Mouse (Mus musculus) heart, embryonic 10.5 days (tissue): ENCODE results near the gene Dnaja1. TPM values are rescaled to one million over a fixed set of nuclear protein-coding genes. Genes with fewer than 3 reads are reported as not detected.

ENCODE experiments used
- DNase-seq: peaks from one replicate; pipeline ENCODE4 v3.0.0-alpha.2; 2017; ENCODE audit warnings: low spot score
- H3K27ac ChIP-seq: fragments of 300-500 bp; sonication (generic); 2 replicates; pipeline ENCODE4 v1.5.1; 2016; ENCODE audit warnings: mild to moderate bottlenecking
- H3K27me3 ChIP-seq: fragments of 300-500 bp; sonication (generic); 2 replicates; pipeline ENCODE4 v1.6.1; 2016; ENCODE audit warnings: mild to moderate bottlenecking; ENCODE audit not compliant: poor library complexity, insufficient read depth, severe bottlenecking
- H3K36me3 ChIP-seq: fragments of 300-500 bp; sonication (generic); 2 replicates; pipeline ENCODE4 v1.6.1; 2016; ENCODE audit warnings: mild to moderate bottlenecking, moderate library complexity
- H3K4me1 ChIP-seq: fragments of 300-500 bp; sonication (generic); 2 replicates; pipeline ENCODE4 v1.6.1; 2016; ENCODE audit warnings: mild to moderate bottlenecking
- H3K4me3 ChIP-seq: fragments of 300-500 bp; sonication (generic); 2 replicates; pipeline ENCODE4 v1.5.1; 2016; ENCODE audit warnings: mild to moderate bottlenecking, moderate library complexity
- H3K9me3 ChIP-seq: fragments of 300-500 bp; sonication (generic); 2 replicates; pipeline ENCODE4 v1.6.1; 2016; ENCODE audit warnings: mild to moderate bottlenecking, moderate library complexity
- WGBS: fragments of 180-500 bp; shearing (Covaris S2); methylation state at CpG from one replicate; pipeline ENCODE4 v1.1.7; 2016; 5-methylcytosine and 5-hydroxymethylcytosine counted together
- polyA plus RNA-seq: library from polyadenylated mRNA; unstranded; fragments of >200 nt; fragmentation: Nextera tagmentation; extraction: Ambion mirVana; gene quantifications from 2 replicates; pipeline ENCODE4 v1.2.1, GENCODE M21; 2016

Gene Dnaja1
- polyA plus RNA-seq, 1 experiment from 2014 or later: 445 TPM

DNA sequence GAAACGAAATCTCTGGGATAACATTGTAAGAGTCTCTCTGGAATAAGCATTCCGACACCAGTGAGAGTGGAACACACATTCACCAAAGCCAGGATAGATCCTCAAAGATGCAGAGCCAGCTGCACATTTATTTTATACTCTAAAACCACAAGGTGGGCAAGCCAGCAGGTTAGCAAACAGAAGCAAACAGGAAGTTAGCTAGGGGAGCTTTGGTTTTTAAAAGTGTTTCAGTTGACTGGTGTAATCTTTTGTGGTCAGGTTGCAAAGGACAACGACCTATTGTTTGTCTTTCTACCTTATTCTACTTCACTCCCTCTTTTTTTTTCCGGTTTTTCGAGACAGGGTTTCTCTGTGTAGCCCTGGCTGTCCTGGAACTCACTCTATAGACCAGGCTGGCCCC is 37.9 kb downstream of the Dnaja1 start:
- H3K9me3 ChIP-seq: no peaks in the 10 kb centered on the region
- H3K4me3 ChIP-seq: no peak overlapping the region
- 49% methylated on average over 5 of the region's 5 CpGs for WGBS
- no peaks in the 10 kb centered on the region; the same call in 1 of the 2 replicates for H3K4me1 ChIP-seq
- H3K27ac ChIP-seq: no peak overlapping the region
- H3K36me3 ChIP-seq: peaks cover 10% of the 10 kb centered on the region
- DNase-seq: no peak
- no peaks in the 10 kb centered on the region for H3K27me3 ChIP-seq

DNA sequence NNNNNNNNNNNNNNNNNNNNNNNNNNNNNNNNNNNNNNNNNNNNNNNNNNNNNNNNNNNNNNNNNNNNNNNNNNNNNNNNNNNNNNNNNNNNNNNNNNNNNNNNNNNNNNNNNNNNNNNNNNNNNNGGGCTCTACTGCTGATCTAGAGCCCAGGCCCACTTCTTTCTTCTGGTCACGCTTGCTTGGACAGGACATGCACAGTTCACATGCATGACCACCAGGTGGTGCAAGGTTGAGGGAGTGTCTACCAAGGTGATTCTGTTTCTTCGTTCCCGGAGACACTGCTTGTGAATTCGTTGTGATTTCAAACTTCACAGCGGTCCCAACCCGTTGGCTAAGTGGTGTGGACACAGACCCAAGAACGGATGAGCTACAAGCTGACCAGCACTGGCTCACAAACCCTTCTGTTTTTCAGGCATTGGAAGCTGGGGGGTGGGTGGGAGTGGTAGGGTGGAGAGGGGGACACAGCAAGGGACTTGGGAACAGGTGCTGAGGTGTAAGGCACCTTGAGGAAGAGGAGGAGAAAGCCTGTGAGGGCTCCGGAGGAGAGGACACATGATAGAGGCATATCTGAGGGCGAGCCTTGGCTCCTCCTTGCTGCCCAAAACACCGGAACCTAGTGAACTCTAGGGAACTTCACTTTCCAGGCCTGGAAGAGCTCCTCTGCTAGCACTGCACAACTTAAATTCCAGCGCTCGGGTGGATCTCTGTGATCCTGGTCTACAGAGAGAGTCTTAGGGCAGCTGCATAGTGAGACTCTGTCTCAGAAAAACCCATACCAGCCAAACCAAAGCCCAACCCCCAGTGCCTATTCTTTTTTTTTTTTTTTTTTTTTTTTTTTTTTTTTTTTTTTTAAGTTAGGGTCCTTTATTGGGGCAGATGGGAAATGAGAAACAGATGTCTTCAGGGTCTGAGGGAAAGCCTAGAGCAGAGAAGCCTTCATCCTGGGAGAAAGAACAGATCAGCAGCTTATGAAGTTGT is 52.6 kb downstream of the Dnaja1 start:
- peak; percentile 92 for DNase-seq
- H3K27ac ChIP-seq: peak overlapping the region; percentile 79
- WGBS: 15% methylated on average over 12 of the region's 12 CpGs
- H3K27me3 ChIP-seq: no peaks in the 10 kb centered on the region
- no peaks in the 10 kb centered on the region for H3K9me3 ChIP-seq
- H3K4me3 ChIP-seq: peak overlapping the region; percentile 52
- H3K36me3 ChIP-seq: no peaks in the 10 kb centered on the region
- H3K4me1 ChIP-seq: peaks cover 22% of the 10 kb centered on the region

DNA sequence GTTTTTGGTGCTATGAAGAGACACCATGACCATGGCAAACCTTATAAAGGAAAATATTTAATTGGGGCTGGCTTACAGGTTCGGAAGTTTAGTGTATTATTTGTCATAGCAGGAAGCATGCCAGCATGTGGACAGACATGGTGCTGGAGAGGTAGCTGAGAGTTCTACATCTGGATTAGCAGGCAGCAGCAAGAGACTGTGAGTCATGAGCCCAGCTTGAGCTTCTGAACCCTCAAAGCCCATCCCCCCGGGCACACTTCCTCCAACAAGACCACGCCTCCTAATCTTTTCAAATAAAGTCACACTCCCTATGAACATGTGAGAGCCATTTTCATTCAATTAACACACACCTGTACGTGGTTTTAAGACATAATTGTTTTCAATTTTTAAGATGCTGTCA is 54.5 kb downstream of the Dnaja1 start:
- no peaks in the 10 kb centered on the region for H3K9me3 ChIP-seq
- H3K27ac ChIP-seq: no peak overlapping the region
- WGBS: 78% methylated on average over 4 of the region's 4 CpGs
- no peak overlapping the region for H3K4me3 ChIP-seq
- no peaks in the 10 kb centered on the region for H3K27me3 ChIP-seq
- H3K4me1 ChIP-seq: peaks cover 28% of the 10 kb centered on the region
- H3K36me3 ChIP-seq: no peaks in the 10 kb centered on the region
- no peak for DNase-seq

DNA sequence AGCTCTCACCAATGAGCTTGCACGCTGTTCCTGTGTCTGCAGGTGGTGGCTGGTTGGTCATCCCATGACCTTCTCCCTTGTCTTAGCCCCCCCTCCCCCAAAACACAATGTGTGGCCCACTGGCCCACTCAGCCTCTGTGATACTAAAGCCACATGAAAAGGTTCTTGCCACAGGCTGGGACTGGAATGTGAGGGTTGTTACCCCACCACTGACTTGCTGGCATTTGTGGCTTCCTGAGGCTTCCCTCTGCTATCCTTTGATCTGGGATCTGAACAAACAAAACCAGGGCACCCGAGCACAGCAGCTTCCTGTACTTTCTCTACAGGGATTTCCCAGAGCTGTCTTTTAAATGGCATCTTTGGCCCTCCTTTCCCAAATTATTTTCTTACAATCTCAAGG is 55.2 kb downstream of the Dnaja1 start:
- Histone ChIP-seq H3K4me3 (no peak overlapping the region), H3K36me3 (no peaks in the 10 kb centered on the region), H3K9me3 (no peaks in the 10 kb centered on the region), H3K27me3 (no peaks in the 10 kb centered on the region), H3K27ac (no peak overlapping the region), H3K4me1 (peaks cover 33% of the 10 kb centered on the region)
- no peak for DNase-seq
- WGBS: 25% methylated on average over 2 of the region's 2 CpGs

DNA sequence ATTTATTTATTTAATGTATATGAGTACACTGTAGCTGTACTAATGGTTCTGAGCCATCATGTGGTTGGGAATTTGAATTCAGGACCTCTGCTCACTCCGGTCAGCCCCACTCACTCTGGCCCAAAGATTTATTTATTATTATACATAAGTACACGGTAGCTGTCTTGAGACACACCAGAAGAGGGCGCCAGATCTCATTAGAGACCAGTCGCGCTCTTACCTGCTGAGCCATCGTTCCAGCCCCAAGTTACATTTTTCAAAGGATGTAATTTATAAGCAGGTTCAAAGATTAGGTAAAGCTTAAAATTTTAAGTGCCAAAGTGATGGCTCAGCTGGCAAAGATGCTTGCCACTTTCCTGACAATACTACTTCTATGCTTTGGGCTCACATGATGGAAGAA is 56.7 kb downstream of the Dnaja1 start:
- Histone ChIP-seq H3K36me3 (no peaks in the 10 kb centered on the region), H3K27me3 (no peaks in the 10 kb centered on the region), H3K27ac (no peak overlapping the region), H3K4me3 (no peak overlapping the region), H3K9me3 (no peaks in the 10 kb centered on the region), H3K4me1 (peaks cover 35% of the 10 kb centered on the region)
- DNase-seq: no peak
- WGBS: 85% methylated on average over 6 of the region's 6 CpGs

DNA sequence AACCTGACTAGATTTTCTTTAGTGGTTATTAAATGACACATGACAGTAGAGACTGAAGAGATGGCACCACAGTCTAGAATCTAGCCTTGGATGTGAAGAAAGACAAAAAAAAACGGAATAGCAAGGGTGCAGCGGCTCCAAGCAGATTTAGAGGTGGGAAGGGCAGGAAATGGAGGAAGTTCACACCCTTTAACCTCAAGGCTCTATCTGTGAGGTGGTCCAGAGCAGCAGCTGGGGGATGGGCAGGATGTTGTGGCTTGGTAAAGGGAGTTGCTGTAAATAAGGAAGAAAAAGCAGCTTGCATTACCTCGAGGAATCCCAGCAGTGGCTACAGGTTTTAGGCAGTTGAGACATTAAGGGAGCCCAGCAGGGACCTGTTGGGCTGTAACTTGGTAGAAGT is 59.2 kb downstream of the Dnaja1 start:
- H3K9me3 ChIP-seq: no peaks in the 10 kb centered on the region
- H3K27me3 ChIP-seq: no peaks in the 10 kb centered on the region
- WGBS: 13% methylated on average over 3 of the region's 3 CpGs
- H3K27ac ChIP-seq: peak overlapping the region; percentile 53; the same call in 1 of the 2 replicates
- DNase-seq: no peak
- H3K36me3 ChIP-seq: no peaks in the 10 kb centered on the region
- H3K4me3 ChIP-seq: no peak overlapping the region
- H3K4me1 ChIP-seq: peaks cover 20% of the 10 kb centered on the region

DNA sequence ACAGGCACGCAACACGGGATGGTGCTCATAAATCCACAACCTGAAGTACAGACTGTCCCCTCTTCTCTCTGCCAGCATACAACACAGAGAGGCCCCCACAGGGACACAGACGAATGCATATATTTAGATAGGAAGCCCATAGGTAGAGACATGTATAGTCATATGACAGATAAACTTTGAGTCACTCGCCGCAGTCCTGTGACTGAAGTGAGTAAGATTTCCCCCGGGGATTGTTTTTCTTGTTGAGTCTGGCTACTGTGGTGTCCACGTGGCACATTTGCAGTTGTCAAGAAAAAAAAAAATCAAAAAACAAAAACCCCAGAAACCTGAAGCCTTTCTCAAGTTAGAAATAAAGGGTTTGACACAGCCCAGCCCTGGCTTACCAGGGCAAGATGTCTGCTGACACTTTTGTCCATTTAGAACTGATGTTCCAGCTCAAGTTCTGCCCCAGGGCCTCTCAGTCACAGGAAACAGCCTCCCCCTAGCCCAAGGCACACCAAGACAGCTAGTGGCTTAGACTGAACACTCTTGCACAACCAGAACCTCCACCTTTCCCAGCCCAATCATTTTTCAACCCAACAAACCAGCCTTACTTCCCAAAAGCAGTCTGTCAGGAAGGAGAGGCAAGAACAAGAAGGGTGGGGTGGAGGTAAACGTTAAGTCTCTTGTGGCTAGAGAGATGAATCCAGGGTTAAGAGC is 60.0 kb downstream of the Dnaja1 start:
- Histone ChIP-seq H3K36me3 (no peaks in the 10 kb centered on the region), H3K27ac (peak overlapping the region; percentile 56; the same call in 1 of the 2 replicates), H3K27me3 (no peaks in the 10 kb centered on the region), H3K4me3 (no peak overlapping the region), H3K4me1 (peaks cover 18% of the 10 kb centered on the region), H3K9me3 (no peaks in the 10 kb centered on the region)
- DNase-seq: no peak
- 41% methylated on average over 8 of the region's 8 CpGs for WGBS

DNA sequence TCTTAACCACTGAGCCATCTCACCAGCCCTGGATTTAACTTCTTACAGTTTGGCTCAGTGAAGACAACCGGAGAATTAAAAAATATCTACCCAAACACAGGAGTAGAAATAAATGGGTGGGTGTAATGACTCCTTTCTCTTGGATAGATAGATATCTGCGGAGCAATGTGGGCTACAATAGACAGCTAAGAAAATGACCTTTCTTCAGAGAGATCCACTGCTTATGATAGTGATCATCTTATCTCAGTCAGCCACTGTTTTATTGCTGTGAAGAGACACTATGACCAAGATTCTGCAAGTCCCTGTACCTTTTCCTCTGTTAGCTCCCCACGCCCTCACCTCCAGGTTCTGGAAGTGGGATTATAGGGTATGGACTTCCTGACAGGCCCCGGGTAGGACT is 61.1 kb downstream of the Dnaja1 start:
- no peaks in the 10 kb centered on the region for H3K9me3 ChIP-seq
- no peaks in the 10 kb centered on the region for H3K36me3 ChIP-seq
- no peak for DNase-seq
- H3K27me3 ChIP-seq: no peaks in the 10 kb centered on the region
- peaks cover 15% of the 10 kb centered on the region for H3K4me1 ChIP-seq
- H3K27ac ChIP-seq: no peak overlapping the region
- 84% methylated on average over 4 of the region's 4 CpGs for WGBS
- H3K4me3 ChIP-seq: no peak overlapping the region

DNA sequence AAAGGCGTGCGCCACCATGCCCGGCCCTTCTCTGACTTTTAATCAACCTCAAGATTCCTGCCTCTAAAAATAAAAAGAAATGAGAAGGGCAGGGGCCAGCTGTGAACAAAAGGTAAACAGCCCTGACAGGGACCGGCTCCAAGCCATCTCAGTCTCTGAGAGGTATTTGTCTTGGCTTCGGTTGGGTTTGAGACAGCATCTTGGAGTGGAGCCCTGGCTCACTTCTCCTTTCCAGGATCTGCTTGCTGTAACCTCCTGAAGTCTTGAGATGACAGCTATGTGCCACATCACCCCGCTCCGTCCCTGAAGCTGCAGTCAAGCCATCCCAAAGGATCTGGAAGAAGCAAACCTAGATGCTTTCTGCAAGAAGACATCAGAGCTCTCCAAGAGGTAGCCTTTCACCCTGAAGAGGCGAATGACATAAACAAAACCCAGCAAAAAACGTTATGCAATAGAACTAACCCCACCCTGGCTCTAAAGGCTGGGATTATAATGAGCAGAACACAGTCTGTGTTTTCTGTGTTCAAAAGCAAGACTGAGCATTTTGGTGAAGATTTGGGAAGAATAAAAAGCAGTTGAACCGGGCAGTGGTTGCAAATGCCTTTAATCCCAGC is 62.7 kb downstream of the Dnaja1 start:
- Histone ChIP-seq H3K36me3 (no peaks in the 10 kb centered on the region), H3K27ac (no peak overlapping the region), H3K27me3 (no peaks in the 10 kb centered on the region), H3K4me1 (peaks cover 15% of the 10 kb centered on the region), H3K9me3 (no peaks in the 10 kb centered on the region), H3K4me3 (no peak overlapping the region)
- WGBS: 79% methylated on average over 10 of the region's 10 CpGs
- no peak for DNase-seq

DNA sequence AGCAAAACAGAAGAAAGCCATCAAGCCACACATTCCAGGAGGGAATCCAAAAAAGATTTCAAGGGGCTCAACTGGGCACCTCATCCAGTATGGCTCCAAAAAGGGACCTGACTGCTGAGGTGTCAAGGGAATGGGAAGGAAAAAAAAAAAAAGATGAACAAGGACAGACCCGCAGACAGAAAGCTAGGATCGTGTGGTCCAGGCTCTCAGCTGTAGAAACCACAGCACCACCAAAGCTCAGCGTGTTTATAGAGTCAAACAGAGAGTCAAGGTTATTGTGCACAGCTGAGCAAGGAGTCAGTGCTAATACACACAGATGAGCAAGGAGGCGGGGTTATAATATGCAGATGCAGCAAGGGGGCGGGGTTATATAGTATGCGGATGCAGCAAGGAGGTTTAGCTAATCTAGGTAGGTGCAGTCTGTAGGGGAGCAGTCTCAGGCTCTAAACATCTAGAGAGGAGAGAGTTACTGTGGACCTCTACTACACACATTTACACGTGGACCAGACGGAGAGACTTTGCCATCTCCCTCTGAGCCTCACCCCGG is 63.7 kb downstream of the Dnaja1 start:
- H3K9me3 ChIP-seq: no peaks in the 10 kb centered on the region
- H3K36me3 ChIP-seq: no peaks in the 10 kb centered on the region
- H3K4me3 ChIP-seq: no peak overlapping the region
- no peak overlapping the region for H3K27ac ChIP-seq
- peaks cover 15% of the 10 kb centered on the region for H3K4me1 ChIP-seq
- H3K27me3 ChIP-seq: no peaks in the 10 kb centered on the region
- WGBS: 69% methylated on average over 9 of the region's 9 CpGs
- no peak for DNase-seq

DNA sequence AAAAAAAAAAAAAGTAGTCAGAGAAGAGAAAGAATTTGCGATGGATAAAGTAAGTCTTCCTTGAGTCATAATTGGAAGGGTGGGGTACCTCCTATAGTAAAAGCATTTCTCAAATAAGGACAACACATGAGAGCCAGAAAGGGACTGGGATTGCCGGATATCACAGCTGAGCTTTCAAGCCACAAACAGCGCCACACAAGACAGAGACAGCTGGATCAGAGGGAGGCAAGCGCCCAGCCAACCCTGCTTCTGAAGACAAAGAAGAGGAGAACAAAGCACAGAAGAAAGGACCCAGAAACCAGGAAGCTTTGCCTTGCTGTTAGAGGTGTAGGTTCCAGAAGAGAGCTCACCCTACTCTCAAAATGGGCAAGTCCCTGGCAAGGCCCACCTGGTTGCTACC is 64.6 kb downstream of the Dnaja1 start:
- no peaks in the 10 kb centered on the region for H3K9me3 ChIP-seq
- peaks cover 8% of the 10 kb centered on the region for H3K4me1 ChIP-seq
- no peaks in the 10 kb centered on the region for H3K36me3 ChIP-seq
- no peak for DNase-seq
- no peak overlapping the region for H3K27ac ChIP-seq
- H3K27me3 ChIP-seq: no peaks in the 10 kb centered on the region
- 85% methylated on average over 4 of the region's 4 CpGs for WGBS
- H3K4me3 ChIP-seq: no peak overlapping the region
